Mouse (Mus musculus): ENCODE measurements at regions not wholly inside any gene's neighbourhood (a gene's known extent, or its start where the extent isn't known, plus 50 kb on each side); places are given as distances from the start of the nearest gene placed in this dataset.

DNA sequence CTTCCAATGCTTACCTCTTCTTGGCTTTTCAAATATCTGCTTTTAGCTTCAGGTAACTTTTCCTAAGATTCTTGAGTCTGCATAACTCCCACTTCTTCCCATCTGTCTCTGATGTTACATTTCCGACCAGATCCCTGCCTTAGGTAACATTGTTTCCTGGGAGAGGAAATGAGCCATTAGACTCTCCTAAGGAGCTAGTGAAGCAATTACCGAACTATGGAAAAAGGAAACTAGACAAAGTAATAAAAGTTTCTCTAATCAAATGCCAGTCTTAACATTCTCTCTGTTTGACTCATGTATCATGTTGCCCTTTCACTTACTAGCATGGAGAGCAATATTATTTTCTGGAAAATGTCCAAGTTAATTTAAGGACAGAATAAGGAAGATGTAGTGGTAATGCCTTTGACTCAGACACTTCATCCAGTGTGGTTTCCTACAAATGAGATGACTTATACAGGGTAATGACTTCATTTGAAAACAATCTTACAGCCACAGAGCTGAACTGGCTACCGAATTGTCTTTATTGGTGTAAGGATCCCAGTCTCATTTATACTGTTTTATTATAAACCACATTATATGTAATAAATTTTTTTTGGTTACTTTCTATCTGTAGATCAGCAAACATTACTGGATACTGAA, 263.8 kb upstream of the Fam84a start:
- no peak for DNase-seq

GRCm38 (mm10) chr12:14411102-14411501, 259.2 kb upstream of the Fam84a start:
- no peak for DNase-seq

DNA sequence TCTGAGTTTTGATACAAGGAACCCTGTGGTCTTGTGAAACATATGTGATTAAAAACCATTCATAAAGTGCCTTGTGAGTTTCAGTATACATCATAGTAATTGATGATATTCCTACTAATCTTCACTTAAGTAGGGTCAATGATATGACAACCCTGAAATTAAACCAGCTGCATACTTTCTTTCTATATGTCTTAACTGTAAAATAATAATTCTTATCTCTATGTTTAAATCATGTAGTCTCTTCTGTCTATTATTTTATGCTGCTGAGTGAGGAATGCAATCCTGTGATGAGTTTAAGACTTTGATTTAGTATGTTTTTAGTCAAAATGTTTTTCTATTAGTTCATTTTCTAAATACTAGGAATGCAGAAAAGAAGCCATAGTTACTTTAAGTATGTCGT, 253.9 kb upstream of the Fam84a start:
- no peak for DNase-seq

DNA sequence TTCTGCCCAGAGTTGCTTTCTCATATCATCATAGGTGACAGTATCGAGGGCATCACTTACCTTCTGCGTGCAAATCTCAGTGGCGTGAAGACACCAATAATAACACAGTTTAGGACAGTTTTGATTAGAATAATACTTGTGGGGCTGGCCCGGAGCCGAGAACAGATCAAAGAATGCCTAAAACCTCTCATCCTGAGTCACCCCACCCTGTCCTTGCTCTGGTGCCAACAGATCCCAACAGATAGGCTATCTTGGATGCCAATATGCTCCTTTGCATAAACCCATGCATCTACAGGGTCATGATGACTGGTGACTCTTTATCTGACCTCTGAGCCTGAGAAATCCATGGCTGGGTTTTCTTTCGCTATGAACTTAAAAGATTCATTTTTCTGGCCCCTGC, 224.4 kb upstream of the Fam84a start:
- DNase-seq, result no peak

DNA sequence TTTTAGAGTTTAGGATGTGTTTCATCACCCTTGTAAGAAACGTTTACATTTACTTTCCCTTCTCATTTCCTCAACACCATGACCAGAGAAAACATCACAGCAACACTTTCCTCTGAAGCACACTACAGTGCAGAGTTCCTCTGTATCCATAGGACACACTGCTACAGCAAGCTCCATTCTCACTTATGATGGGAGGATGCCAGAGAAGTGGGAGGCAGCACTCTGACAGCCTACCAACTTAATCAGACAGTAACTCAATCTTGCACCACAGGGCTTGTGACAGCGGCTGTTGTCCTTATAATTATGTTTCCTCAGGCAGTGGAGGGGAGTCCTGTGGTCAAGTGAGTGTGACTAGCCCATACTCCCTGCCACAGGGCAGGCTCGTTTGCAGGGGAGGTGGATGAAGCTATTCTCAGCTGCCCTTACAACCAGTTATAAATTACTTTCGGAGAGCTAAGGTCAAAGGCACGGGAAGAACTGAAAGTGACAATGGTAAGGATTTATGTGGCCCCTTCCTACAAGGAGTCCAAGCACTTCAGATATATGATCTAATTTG, 186.5 kb upstream of the Fam84a start:
- peak; percentile 15 to 27 for DNase-seq

DNA sequence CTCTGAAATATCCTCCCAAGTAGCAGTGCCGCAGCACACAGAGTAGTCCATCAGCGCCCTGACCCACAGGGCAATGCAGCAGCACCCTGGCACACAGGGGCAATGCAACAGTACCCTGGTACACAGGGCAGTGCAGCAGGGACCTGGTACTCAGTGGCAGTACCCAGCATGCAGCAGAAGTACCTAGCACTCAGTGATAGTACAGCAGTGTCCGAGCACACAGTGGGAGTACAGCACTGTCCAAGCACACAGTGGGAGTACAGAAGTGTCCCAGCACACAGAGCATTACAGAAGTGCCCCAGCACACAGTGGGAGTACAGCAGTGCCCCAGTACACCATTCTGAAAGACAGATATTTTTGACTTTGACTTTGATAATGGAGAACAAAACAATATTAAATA, 186.0 kb upstream of the Fam84a start:
- DNase-seq, result no peak

GRCm38 (mm10) chr12:14318693-14319092, 166.8 kb upstream of the Fam84a start:
- DNase-seq, result peak; percentile 29 to 48

DNA sequence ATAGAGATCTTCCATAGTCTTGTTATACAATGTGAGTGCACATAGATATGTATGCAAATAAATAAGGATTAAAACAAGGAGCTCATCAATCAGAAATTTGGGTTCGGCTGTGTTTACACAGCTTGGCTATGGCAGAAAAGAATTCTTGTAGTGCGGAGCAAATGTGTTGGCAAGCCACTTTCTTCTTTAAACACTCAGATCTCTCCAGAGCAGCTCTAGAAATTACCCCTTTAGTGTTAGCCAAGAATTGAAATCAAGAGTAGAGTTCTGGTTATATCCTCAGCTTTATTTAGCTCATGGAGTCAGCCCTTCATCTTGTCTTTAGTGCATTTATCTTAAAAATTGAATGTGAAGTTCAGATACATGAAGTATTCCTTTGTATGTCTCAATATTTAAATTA, 164.5 kb upstream of the Fam84a start:
- no peak for DNase-seq

- peak; percentile 8 to 28 for DNase-seq
These were observed 163.9 kb upstream of the Fam84a start for GRCm38 (mm10) chr12:14315780-14316179.

GRCm38 (mm10) chr12:14302366-14302930, 150.6 kb upstream of the Fam84a start:
- no peak for DNase-seq

DNA sequence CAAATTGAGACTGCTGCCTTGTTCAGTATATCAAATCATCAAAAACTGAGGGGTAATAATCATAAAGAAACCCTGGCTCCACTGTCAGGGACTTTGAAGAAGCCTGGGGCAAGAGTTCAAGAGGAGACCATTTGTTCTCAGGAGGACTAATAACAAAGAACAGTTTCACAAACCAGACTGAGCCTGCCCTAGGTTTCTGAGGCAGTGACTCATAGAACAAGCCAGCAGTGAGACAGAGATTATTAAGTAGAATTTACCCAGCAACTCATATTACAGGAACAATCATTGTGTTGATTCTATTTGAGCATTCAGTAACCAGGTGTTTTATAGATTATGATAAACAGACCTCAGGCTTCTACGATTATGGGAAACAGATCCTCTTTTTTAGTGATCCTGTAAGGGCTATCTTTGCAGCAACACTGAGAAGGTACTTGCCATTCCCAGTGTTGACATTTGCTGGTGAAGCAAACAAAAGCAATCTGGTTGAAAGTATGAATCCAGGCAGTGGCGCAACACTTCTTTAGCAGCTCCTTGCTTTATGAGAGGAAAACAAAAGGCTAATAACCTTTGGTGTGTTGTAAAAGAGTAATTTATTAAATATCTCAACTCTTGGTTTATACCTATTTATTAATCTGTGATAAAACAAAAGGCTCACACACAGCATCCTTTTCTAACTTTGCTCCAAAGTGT, 150.0 kb upstream of the Fam84a start:
- DNase-seq, result no peak

DNA sequence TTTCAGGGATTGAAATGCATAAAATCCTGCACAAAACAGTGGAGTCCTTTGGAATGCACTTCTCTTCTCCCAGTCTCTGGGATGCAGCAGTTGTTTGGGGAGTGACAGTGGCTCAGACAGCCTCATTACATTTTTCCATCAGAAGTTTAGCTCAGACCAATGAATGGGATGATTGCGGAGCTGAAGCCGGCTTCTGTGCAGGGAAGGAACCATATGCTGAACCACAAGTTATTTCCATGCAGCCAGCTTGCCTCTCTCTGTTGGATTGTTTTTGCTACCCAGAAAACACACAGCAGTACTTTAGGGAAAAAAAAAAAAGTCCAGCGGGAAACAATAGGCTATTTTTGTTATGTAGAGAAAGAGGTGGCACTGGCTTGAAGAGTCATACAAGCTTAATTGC, 140.2 kb upstream of the Fam84a start:
- DNase-seq, result no peak

DNA sequence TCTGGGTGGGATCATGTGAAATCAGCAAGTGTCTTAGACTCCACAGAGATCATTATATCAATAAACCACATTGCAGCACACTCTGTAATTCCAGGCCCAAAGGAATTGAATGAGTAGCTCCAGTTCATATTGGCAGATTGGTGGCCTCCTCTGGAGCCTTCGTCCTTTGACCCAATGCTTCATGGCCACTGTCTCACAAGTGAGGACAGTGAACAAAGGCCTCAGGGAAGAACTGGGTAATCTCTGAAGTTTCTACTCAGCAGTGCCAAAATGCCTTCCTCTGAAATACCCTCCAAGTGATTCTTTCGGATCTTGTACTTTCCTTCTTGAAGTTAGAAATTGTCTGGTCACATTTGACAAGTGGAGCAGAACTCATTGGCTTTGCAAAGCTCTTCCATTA, 135.8 kb upstream of the Fam84a start:
- no peak for DNase-seq

DNA sequence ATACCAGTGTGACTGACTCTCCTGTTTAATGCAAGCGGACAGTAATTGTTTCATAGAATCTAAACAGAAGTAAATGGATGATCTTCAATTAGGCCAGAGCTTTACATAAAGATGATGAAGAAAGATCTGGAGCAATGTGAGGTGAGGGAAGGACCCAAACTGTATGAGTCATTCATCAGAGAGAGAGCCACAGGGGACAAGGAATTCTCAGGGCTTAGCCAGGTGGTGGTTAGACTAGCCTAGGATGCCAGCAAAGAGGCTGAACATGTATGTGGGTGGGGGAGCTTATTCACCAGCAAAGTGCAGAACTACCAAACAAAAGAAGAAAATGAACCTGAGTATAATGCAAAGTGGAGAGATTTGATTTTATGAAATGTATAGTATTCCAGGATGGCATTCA, 134.8 kb upstream of the Fam84a start:
- no peak for DNase-seq

- DNase-seq, result peak; percentile 66 to 73
These were observed 134.1 kb upstream of the Fam84a start for GRCm38 (mm10) chr12:14285870-14286535.

GRCm38 (mm10) chr12:14283106-14283692, 131.3 kb upstream of the Fam84a start:
- DNase-seq, result no peak

DNA sequence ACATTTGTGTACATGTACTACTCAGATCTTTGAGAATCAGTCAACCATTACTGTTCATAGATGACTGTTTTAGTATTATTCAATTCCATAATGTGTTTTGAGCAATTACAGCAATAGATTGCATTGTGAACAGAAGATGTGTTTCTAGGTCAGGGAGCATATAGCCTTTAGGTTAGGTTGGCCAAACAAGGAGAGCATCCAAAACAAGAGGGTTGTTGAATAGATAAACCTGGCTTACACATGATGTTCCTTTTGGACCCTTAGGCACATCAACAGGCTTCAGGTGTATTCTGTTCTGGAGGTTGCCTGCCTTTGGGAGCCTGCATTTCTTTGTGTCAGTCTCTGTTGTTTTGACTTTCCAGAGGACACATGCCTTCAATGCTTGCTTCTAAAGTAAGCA, 123.4 kb upstream of the Fam84a start:
- DNase-seq, result no peak

DNA sequence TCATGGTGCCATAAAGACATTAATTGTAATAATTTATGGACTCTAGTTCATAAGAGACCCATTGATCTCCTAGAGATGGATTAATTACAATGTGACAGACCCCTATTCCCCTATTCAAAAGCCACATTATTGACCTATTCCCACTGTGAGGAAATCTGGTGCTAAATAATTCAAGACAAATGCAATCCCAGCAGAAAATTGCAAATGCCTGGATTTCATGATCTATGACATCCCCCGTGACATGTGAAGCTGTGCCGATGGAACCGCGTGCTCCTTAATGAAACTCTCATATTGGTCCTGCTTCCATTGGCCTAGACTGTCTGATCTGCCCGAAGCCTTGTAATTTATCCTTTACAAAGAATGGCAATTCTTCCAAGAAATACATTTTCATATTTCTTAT, 122.9 kb upstream of the Fam84a start:
- no peak for DNase-seq

DNA sequence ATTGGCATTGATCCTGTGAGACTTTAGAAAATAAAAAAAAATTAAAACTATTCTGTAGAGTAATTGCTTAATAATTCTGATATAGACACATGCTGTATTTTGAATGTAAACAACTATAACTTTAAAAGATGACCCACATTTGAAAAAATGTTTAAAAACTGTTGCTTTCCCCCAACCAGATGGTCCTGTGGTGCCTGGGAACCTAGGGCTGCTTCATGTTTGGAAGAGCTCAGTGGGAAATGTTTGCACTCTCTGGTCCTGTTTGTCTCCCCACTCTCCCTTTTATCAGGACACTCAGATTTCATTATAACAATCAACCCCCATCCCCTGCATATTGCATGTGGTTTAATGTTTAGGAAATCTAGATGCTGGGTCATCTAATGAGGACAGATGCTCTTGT, 119.4 kb upstream of the Fam84a start:
- no peak for DNase-seq

DNA sequence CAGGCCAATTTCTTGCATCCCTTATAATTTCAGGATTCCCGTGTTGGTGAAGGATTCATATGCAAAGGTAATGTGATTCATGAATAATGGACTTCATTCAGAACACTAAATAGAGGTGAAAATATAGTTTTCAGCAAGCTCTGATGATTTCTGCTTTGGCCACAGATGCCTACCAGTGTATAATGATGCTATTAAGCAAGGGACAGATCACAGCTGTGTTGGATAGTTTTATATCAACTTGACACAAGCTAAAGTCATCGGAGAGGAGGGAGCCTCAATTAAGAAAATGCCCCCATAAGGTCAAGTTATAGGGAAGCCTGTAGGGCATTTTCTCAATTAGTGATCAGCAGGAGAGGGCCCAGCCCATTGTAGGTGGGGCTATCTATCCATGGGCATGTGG, 109.2 kb upstream of the Fam84a start:
- DNase-seq, result no peak

DNA sequence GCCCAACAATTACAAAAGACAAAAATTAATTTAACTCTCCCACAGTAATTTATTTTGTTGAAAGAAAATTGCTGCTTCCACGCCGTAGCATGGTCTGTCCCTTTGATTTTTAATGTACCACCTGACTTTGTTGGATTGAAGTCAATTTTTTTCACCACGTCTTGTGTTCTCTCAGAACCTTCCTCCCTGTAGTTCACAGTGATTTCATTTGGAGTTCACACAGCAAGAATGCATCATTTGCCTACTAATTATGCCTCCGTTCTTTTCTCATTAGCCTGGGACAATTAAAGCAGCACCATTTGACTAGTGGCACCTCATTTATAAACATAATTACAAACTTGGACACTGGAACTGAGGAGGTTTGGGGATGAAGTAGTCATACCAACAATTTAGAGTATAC, 108.4 kb upstream of the Fam84a start:
- DNase-seq, result no peak

GRCm38 (mm10) chr12:14253336-14253735, 101.5 kb upstream of the Fam84a start:
- DNase-seq, result no peak

DNA sequence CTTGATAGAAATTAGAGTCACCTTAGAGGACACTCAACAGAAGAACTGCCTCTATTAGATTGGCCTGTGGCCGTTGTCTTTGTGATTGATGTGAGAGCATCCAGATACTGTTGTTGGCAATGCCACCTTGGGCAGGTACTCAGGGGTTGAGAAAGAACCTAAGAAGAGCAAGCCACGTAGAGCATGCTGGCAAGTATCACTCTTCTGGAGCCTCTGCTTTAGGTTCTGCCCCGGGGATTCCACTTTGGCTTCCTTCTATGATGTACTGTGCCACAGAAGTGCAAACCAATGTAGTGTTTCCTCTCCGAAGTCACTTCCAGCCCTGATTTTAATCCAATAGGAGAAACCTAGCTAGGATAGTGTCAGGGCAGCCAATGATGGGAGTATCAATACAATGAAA, 98.3 kb upstream of the Fam84a start:
- no peak for DNase-seq

All from kidney, postnatal 4 days (tissue).